Mouse (Mus musculus): ENCODE results near the gene Vmac. TPM values are rescaled to one million over a fixed set of nuclear protein-coding genes. Genes with fewer than 3 reads are reported as not detected.
A peak's percentile ranks its signal among the peaks of the same experiment; 100 is the strongest.

Gene Vmac
- polyA plus RNA-seq, 1 experiment from 2014 or later = 19.5 TPM

- Histone ChIP-seq H3K9ac (no peak overlapping the region), H3K4me1 (peaks cover 31% of the 10 kb centered on the region), H3K27me3 (0 out of 2 replicates have a peak, but pooled peaks cover 4% of the 10 kb centered on the region), H3K9me3 (replicated peaks) (no peaks in the 10 kb centered on the region), H3K27ac (no peak overlapping the region), H3K4me2 (no peak overlapping the region), H3K36me3 (peaks cover 10% of the 10 kb centered on the region), H3K4me3 (replicated peaks) (no peak overlapping the region)
- 45% methylated on average over 6 of the region's 6 CpGs for WGBS
- ATAC-seq (replicated peaks; ENCODE audit: low FRiP score) = no peak
Observed at GRCm38 (mm10) chr17:56729151-56729550, 11.3 kb upstream of the Vmac start.

GRCm38 (mm10) chr17:56728117-56728516 lies 10.3 kb upstream of the Vmac start:
- peak overlapping the region; percentile 15 for H3K4me2 ChIP-seq
- H3K36me3 ChIP-seq = peaks cover 20% of the 10 kb centered on the region
- H3K9me3 ChIP-seq (replicated peaks) = no peaks in the 10 kb centered on the region
- WGBS = 14% methylated on average over 12 of the region's 12 CpGs
- no peak overlapping the region for H3K27ac ChIP-seq
- H3K4me3 ChIP-seq (replicated peaks) = no peak overlapping the region
- H3K27me3 ChIP-seq = no peaks in the 10 kb centered on the region
- no peak for ATAC-seq (replicated peaks; ENCODE audit: low FRiP score)
- H3K9ac ChIP-seq = no peak overlapping the region
- peaks cover 37% of the 10 kb centered on the region for H3K4me1 ChIP-seq

- no peaks in the 10 kb centered on the region for H3K9me3 ChIP-seq (replicated peaks)
- H3K36me3 ChIP-seq = peaks cover 25% of the 10 kb centered on the region
- 10% methylated on average over 12 of the region's 12 CpGs for WGBS
- no peaks in the 10 kb centered on the region for H3K27me3 ChIP-seq
- H3K27ac ChIP-seq = peak overlapping the region; percentile 76
- H3K4me3 ChIP-seq (replicated peaks) = no peak overlapping the region
- H3K4me1 ChIP-seq = peaks cover 41% of the 10 kb centered on the region
- peak overlapping the region; percentile 14; the same call in 1 of the 2 replicates for H3K4me2 ChIP-seq
- ATAC-seq (replicated peaks; ENCODE audit: low FRiP score) = no peak
- H3K9ac ChIP-seq = no peak overlapping the region
Observed at GRCm38 (mm10) chr17:56727659-56728058, 9.8 kb upstream of the Vmac start.

GRCm38 (mm10) chr17:56727029-56727649 lies 9.3 kb upstream of the Vmac start:
- peak; percentile 77 for ATAC-seq (replicated peaks; ENCODE audit: low FRiP score)
- H3K9ac ChIP-seq = no peak overlapping the region
- peaks cover 47% of the 10 kb centered on the region for H3K4me1 ChIP-seq
- WGBS = 5% methylated on average over 7 of the region's 7 CpGs
- H3K27ac ChIP-seq = peak overlapping the region; percentile 76
- H3K4me2 ChIP-seq = peak overlapping the region; percentile 14; the same call in 1 of the 2 replicates
- H3K9me3 ChIP-seq (replicated peaks) = no peaks in the 10 kb centered on the region
- H3K27me3 ChIP-seq = no peaks in the 10 kb centered on the region
- peaks cover 30% of the 10 kb centered on the region for H3K36me3 ChIP-seq
- no peak overlapping the region for H3K4me3 ChIP-seq (replicated peaks)

- 75% methylated on average over 11 of the region's 11 CpGs for WGBS
- H3K27ac ChIP-seq = 0 out of 2 replicates have a peak overlapping the region, but pooled peaks have one; percentile 72
Observed at GRCm38 (mm10) chr17:56723419-56724161, 5.8 kb upstream of the Vmac start.

GRCm38 (mm10) chr17:56722441-56722840 lies 4.6 kb upstream of the Vmac start:
- Histone ChIP-seq H3K4me3 (replicated peaks) (no peak overlapping the region), H3K9me3 (replicated peaks) (no peaks in the 10 kb centered on the region), H3K4me2 (no peak overlapping the region), H3K36me3 (peaks cover 45% of the 10 kb centered on the region), H3K27me3 (no peaks in the 10 kb centered on the region), H3K4me1 (peaks cover 59% of the 10 kb centered on the region), H3K9ac (peak overlapping the region; percentile 29; the same call in 1 of the 2 replicates), H3K27ac (peak overlapping the region; percentile 72)
- 19% methylated on average over 5 of the region's 5 CpGs for WGBS
- ATAC-seq (replicated peaks; ENCODE audit: low FRiP score) = 0 out of 2 replicates have a peak, but pooled peaks have one; percentile 16

More at GRCm38 (mm10) chr17:56723419-56724161, 5.8 kb upstream of the Vmac start:
- no peaks in the 10 kb centered on the region for H3K27me3 ChIP-seq
- H3K36me3 ChIP-seq = peaks cover 45% of the 10 kb centered on the region
- no peak overlapping the region for H3K4me3 ChIP-seq (replicated peaks)
- H3K4me1 ChIP-seq = peaks cover 64% of the 10 kb centered on the region
- H3K4me2 ChIP-seq = no peak overlapping the region
- H3K9ac ChIP-seq = 0 out of 2 replicates have a peak overlapping the region, but pooled peaks have one; percentile 14
- no peaks in the 10 kb centered on the region for H3K9me3 ChIP-seq (replicated peaks)
- no peak for ATAC-seq (replicated peaks; ENCODE audit: low FRiP score)

- H3K27ac ChIP-seq = peak overlapping the region; percentile 89
- no peaks in the 10 kb centered on the region for H3K27me3 ChIP-seq
- under 1% methylated on average over 55 of the region's 55 CpGs for WGBS
- peaks cover 27% of the 10 kb centered on the region for H3K36me3 ChIP-seq
- H3K4me3 ChIP-seq (replicated peaks) = peak overlapping the region; percentile 95
- peak overlapping the region; percentile 90 for H3K9ac ChIP-seq
- peaks cover 39% of the 10 kb centered on the region for H3K4me1 ChIP-seq
- H3K4me2 ChIP-seq = peak overlapping the region; percentile 89
- ATAC-seq (replicated peaks; ENCODE audit: low FRiP score) = peak; percentile 95
- no peaks in the 10 kb centered on the region for H3K9me3 ChIP-seq (replicated peaks)
Observed at GRCm38 (mm10) chr17:56716655-56717362, 1.0 kb downstream of the Vmac start.

- Histone ChIP-seq H3K27ac (peak overlapping the region; percentile 81), H3K27me3 (no peaks in the 10 kb centered on the region), H3K4me1 (peaks cover 35% of the 10 kb centered on the region), H3K4me2 (peak overlapping the region; percentile 89), H3K9me3 (replicated peaks) (no peaks in the 10 kb centered on the region), H3K9ac (peak overlapping the region; percentile 85), H3K36me3 (peaks cover 27% of the 10 kb centered on the region), H3K4me3 (replicated peaks) (peak overlapping the region; percentile 95)
- no peak for ATAC-seq (replicated peaks; ENCODE audit: low FRiP score)
- 22% methylated on average over 22 of the region's 22 CpGs for WGBS
Observed at GRCm38 (mm10) chr17:56715914-56716654, 1.7 kb downstream of the Vmac start.

GRCm38 (mm10) chr17:56715360-56715759 lies 2.5 kb downstream of the Vmac start:
- ATAC-seq (replicated peaks; ENCODE audit: low FRiP score) = no peak
- H3K4me3 ChIP-seq (replicated peaks) = peak overlapping the region; percentile 95
- peaks cover 30% of the 10 kb centered on the region for H3K36me3 ChIP-seq
- peaks cover 34% of the 10 kb centered on the region for H3K4me1 ChIP-seq
- H3K4me2 ChIP-seq = peak overlapping the region; percentile 89; the same call in 1 of the 2 replicates
- H3K27ac ChIP-seq = no peak overlapping the region
- H3K9ac ChIP-seq = peak overlapping the region; percentile 85; the same call in 1 of the 2 replicates
- WGBS = 60% methylated on average over 11 of the region's 11 CpGs
- no peaks in the 10 kb centered on the region for H3K9me3 ChIP-seq (replicated peaks)
- H3K27me3 ChIP-seq = no peaks in the 10 kb centered on the region

GRCm38 (mm10) chr17:56709708-56710107 lies 8.1 kb downstream of the Vmac start:
- Histone ChIP-seq H3K27me3 (no peaks in the 10 kb centered on the region), H3K4me1 (no peaks in the 10 kb centered on the region), H3K4me2 (no peak overlapping the region), H3K9me3 (replicated peaks) (no peaks in the 10 kb centered on the region), H3K27ac (no peak overlapping the region), H3K4me3 (replicated peaks) (no peak overlapping the region), H3K9ac (no peak overlapping the region), H3K36me3 (peaks cover 86% of the 10 kb centered on the region)
- 85% methylated on average over 3 of the region's 3 CpGs for WGBS
- no peak for ATAC-seq (replicated peaks; ENCODE audit: low FRiP score)

- no peak for ATAC-seq (replicated peaks; ENCODE audit: low FRiP score)
- no peaks in the 10 kb centered on the region for H3K27me3 ChIP-seq
- H3K4me1 ChIP-seq = no peaks in the 10 kb centered on the region
- no peak overlapping the region for H3K4me3 ChIP-seq (replicated peaks)
- H3K9ac ChIP-seq = no peak overlapping the region
- no peak overlapping the region for H3K4me2 ChIP-seq
- WGBS = 83% methylated on average over 4 of the region's 4 CpGs
- H3K9me3 ChIP-seq (replicated peaks) = no peaks in the 10 kb centered on the region
- peaks cover 96% of the 10 kb centered on the region for H3K36me3 ChIP-seq
- H3K27ac ChIP-seq = no peak overlapping the region
Observed at GRCm38 (mm10) chr17:56708692-56709091, 9.1 kb downstream of the Vmac start.

Data from kidney, embryonic 15.5 days (tissue).